Mouse (Mus musculus) left cerebral cortex, postnatal 25 days (tissue): ENCODE measurements around the gene Man1c1. TPM values are rescaled to one million over a fixed set of nuclear protein-coding genes. Genes with fewer than 3 reads are reported as not detected.
A peak's percentile ranks its signal among the peaks of the same experiment; 100 is the strongest.

Experiments used
- DNase-seq, 2 experiments: peaks; one replicate each; pipeline ENCODE4 v3.0.0; 2022; ENCODE audit warnings: low spot score in 2 of 2, mixed read lengths in 1 of 2
- intact Hi-C: fragments of 180-260 bp; cut with DNase I; formaldehyde crosslinking; loops from one replicate; pipeline ENCODE4 v1.15.1; 2025
- total RNA-seq, 2 experiments: library from RNA; stranded (reverse); gene quantifications; 2 replicates each; pipeline ENCODE4 v1.2.3; 2021

Man1c1 gene
- total RNA-seq, 2 experiments from 2014 or later: 42.3 to 42.7 TPM

- no peak for DNase-seq
- intact Hi-C loops: no loop called here
Observed at GRCm38 (mm10) chr4:134590227-134590926, 113.7 kb downstream of the Man1c1 start.

- no peak for DNase-seq
- intact Hi-C loops: no loop called here
Observed at GRCm38 (mm10) chr4:134589786-134590185, 114.3 kb downstream of the Man1c1 start.

GRCm38 (mm10) chr4:134588951-134589350 is 115.1 kb downstream of the Man1c1 start:
- no peak for DNase-seq
- intact Hi-C loops: no loop called here

- no peak for DNase-seq
- intact Hi-C loops: no loop called here
Observed at GRCm38 (mm10) chr4:134588287-134588686, 115.8 kb downstream of the Man1c1 start.

GRCm38 (mm10) chr4:134587636-134588197 is 116.4 kb downstream of the Man1c1 start:
- no peak for DNase-seq
- intact Hi-C loops: no loop called here

- intact Hi-C loops: no loop called here
- no peak for DNase-seq
Observed at GRCm38 (mm10) chr4:134586631-134587030, 117.5 kb downstream of the Man1c1 start.

- intact Hi-C loops: no loop called here
- peak in 1 of 2 experiments; percentile 71 for DNase-seq
Observed at GRCm38 (mm10) chr4:134586126-134586525, 118.0 kb downstream of the Man1c1 start.

- no peak for DNase-seq
- intact Hi-C loops: loop anchor here (5.0 kb wide), 1 partner anchor 44 kb away; no protein-coding TSS in a partner anchor
Observed at GRCm38 (mm10) chr4:134583513-134583912, 120.6 kb downstream of the Man1c1 start.

GRCm38 (mm10) chr4:134581365-134581764 is 122.7 kb downstream of the Man1c1 start:
- intact Hi-C loops: loop anchor here (5.0 kb wide), 1 partner anchor 46 kb away; no protein-coding TSS in a partner anchor
- DNase-seq: no peak

- intact Hi-C loops: loop anchor here (5.0 kb wide), 1 partner anchor 47 kb away; no protein-coding TSS in a partner anchor
- peak; percentile 63 to 89 for DNase-seq
Observed at GRCm38 (mm10) chr4:134580351-134581148, 123.5 kb downstream of the Man1c1 start.

GRCm38 (mm10) chr4:134579620-134580019 is 124.5 kb downstream of the Man1c1 start:
- no peak for DNase-seq
- intact Hi-C loops: loop anchor here (5.0 kb wide), 1 partner anchor 48 kb away; no protein-coding TSS in a partner anchor

- intact Hi-C loops: no loop called here
Observed at GRCm38 (mm10) chr4:134579212-134579611, 124.9 kb downstream of the Man1c1 start.

GRCm38 (mm10) chr4:134578407-134578806 is 125.7 kb downstream of the Man1c1 start:
- DNase-seq: peak in 1 of 2 experiments; percentile 69
- intact Hi-C loops: no loop called here

More at GRCm38 (mm10) chr4:134579212-134579611, 124.9 kb downstream of the Man1c1 start:
- DNase-seq: no peak

- intact Hi-C loops: no loop called here
- no peak for DNase-seq
Observed at GRCm38 (mm10) chr4:134577281-134577680, 126.8 kb downstream of the Man1c1 start.

- DNase-seq: no peak
- intact Hi-C loops: no loop called here
Observed at GRCm38 (mm10) chr4:134575486-134575885, 128.6 kb downstream of the Man1c1 start.

- intact Hi-C loops: no loop called here
- no peak for DNase-seq
Observed at GRCm38 (mm10) chr4:134572449-134573300, 131.4 kb downstream of the Man1c1 start.

- intact Hi-C loops: no loop called here
- no peak for DNase-seq
Observed at GRCm38 (mm10) chr4:134570704-134571451, 133.2 kb downstream of the Man1c1 start.

GRCm38 (mm10) chr4:134569831-134570230 is 134.3 kb downstream of the Man1c1 start:
- no peak for DNase-seq
- intact Hi-C loops: no loop called here

- intact Hi-C loops: no loop called here
- DNase-seq: no peak
Observed at GRCm38 (mm10) chr4:134569205-134569604, 134.9 kb downstream of the Man1c1 start.
